Mouse (Mus musculus) embryo, embryonic 11 days (tissue): ENCODE measurements around the gene Agps.
A peak's percentile ranks its signal among the peaks of the same experiment; 100 is the strongest.
"Not testable (repeated sequence)": the region's sequence is repeated elsewhere in the genome, so short reads cannot be mapped to it uniquely, and the experiment has no call there.

Experiments
- DNase-seq: peaks from one replicate; pipeline ENCODE4 v3.0.0-alpha.2; 2015

Gene Agps

DNA sequence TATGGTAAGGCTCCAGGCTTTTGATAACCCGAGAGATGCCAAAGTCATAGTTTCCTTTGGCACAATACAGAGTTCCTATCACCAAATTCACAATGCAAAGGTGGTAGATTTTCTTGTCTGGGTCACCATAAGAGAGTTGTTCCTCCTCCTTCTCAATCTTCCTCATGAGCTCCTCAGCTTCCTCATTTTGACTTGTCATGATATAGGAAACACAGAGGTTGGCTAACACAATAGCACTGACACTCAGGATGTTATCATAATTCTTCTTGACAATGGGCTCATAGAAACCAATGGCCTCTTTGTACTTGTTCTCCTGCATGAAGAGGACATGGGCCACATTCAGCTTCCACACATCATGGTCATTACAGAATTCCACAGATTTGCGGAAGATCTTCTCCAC lies 104.7 kb downstream of the Agps start:
- DNase-seq = not testable (repeated sequence)

DNA sequence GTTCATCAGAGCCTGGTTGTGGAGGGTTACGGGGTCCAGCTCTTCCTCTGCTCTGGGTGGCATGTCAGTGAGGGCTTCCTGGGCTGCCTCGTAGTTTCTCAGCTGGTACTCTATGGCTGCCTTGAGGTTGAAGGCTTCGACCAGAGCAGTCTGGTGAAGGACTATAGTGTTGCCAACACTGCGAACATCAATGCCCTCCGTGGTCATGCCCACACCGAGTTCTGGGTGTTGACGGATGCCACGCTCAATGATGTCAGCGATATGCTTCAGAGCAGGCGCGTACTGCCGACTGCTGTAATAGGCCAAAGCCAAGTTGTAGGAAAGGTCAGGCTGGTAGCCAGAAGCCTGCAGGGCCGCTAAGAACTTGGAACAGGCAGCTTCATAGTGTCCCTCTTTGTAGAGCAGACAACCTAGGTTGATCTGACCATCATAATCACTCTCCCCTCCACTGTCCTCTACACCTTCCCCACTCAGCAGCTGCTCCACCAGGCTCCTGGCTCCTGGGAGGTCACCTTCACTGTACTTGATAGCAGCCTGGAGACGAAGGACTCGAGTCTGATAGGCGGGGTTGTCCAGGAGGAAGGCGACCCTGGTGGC lies 105.6 kb downstream of the Agps start:
- DNase-seq = not testable (repeated sequence)

DNA sequence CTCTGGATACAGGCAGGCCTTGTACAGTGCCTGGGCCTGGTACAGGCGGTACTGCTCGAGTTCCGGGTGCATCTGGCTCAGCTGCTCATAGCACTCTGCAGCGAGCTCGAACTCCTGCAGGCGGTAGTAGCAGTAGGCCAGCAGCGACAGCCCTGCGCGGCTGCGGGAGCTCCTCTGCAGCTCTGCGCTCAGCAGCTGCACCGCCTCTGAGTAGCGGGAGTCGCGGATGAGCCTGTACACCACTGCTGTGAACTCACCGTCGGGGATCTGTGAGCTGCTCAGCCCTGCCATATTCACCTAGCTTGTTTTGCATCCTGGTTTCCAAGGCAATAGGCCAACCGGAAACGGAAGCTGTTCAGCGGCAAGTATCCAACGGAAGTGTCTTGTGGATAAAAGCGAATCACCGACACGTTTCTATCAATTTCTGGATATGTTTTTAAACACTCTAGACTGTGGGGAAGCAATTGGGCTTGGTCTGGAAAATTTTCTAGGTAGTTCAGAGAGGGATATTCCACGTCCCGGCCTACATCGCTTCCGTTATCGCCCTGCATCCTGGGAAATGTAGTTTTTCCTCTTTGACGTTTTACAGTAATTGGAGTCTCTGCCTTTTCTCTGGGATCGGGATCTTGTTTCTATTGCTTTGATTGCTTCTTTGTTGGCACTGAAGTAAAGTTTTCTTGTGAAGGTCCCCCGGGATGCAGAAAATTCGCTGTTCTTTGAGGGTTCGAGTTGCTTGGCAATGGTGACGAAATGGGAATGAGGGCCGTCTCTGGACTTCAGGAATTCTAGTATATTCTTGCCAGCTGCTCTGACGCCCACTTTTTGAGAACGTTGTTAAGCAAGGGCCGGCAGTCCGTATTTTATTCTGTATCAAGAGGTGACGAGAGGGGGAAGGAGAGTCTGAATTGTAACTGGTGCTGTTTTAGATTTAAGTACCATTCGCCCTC lies 106.4 kb downstream of the Agps start, which contains the start of gene Ttc30b:
Gene Ttc30b, minus strand, starts transcription at position 469 of the 947 bp plus-strand sequence.
- peak; percentile 90 for DNase-seq

DNA sequence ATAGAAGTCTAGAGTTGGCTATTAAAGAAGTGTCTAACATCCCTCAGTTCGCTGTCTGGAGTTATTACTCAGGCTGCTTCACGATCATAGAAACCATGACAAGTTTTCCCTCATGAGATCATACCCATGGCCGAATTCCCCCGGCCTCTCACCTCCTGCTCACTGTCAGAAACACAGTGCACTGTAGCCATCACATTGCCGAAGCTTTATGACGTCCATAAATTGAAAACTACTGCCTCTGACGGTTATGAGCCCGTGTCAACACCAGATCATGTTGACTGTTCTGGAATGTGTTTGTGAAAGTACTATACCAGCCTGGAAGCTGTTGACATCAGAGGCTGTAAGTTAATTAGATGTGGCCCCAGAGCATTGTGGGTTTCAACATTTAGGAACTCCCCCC lies 118.7 kb downstream of the Agps start:
- DNase-seq = no peak

DNA sequence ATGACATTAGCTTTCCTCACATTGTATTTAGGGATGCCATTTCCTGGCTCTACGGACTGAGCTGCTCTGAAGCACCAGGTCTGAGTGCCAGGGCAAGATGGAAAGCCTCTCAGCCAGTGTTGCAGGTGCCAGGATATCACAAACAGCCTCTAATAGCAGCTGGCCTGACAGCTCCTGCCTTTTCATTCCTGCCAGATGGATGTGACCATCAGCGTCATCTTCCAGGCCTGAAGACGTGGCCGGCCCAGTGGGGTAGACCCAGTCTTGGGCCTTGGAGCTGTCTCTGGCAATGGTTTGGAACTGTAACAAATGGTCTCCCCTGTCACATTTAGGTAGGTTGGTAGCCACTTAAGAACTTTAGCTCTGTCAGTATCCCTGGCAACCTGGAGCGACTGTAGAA lies 121.3 kb downstream of the Agps start:
- no peak for DNase-seq

DNA sequence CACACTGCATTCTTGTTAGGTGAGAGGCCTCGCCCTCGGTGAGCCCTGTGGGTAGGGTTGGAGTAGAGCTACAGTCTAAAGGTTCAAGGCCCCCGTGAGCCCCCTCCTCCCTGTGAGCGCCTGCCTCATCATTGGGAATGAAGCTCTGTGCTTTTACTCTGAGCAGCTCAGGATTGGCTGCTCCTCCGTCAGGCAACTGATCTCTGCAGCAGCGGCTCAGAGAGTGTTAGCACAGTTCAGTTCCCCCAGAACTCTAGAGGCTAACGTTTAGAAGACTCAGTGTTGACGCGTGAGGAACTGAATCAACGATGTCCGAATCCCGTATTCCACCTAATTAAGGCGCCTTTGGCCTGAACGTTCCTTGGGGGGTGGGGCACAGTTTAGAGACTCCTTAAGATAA lies 123.7 kb downstream of the Agps start:
- no peak for DNase-seq

DNA sequence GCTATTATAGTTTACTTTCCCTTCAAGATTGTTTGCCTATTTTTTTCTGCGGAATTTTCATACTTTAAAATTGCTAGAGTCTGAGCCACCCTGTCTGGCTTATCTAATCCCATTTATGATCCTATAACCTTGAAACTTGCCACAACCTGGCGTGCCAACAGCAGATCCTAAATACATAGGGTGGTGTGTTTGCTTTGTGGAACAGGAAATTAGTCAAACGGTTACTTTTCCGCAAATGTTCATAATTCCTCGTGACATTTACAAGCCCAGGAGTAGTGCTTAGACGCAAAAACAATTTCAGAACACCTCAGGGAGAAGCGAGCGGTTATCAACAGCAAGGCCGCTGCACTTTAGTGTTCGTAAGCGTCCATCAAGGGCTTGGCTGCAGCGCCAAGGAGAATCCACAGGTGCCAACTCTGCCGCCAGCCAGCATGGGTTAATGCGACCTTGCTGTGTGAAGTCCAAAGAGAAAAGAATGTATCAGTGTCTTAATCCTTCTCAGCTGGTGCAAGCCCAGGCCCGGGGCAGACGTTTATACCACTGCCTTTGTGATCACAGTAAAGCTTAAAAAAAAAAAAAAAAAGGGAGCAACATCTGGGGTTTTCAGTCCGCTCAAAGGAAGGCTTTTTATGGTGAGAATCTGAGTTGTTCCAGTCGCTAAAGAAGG lies 127.3 kb downstream of the Agps start:
- peak; percentile 63 for DNase-seq

DNA sequence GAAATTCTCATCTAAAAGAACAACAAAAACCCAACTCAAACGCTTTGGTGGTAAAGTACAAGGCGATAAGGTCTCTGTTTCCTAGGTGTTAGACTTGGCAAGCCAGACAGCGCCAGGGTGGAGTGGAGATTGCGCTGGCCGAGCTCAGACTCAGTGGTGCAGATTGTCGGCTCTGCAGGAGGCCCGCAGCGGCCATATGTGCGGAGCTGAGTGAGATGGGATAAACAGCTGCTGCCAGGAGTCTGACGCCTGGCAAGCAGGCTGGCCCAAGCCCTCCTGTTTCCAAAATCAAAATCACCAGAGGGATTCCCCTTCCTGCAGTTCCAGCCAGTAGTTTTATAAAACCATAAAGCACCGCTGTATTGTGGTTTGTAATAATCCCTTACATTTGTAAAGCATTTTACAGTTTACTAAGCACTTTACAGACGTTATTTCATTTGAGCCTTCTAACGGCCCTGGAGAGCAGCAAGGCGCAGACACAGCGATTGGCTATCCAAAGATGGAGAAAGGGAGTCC lies 127.9 kb downstream of the Agps start:
- peak; percentile 72 for DNase-seq

DNA sequence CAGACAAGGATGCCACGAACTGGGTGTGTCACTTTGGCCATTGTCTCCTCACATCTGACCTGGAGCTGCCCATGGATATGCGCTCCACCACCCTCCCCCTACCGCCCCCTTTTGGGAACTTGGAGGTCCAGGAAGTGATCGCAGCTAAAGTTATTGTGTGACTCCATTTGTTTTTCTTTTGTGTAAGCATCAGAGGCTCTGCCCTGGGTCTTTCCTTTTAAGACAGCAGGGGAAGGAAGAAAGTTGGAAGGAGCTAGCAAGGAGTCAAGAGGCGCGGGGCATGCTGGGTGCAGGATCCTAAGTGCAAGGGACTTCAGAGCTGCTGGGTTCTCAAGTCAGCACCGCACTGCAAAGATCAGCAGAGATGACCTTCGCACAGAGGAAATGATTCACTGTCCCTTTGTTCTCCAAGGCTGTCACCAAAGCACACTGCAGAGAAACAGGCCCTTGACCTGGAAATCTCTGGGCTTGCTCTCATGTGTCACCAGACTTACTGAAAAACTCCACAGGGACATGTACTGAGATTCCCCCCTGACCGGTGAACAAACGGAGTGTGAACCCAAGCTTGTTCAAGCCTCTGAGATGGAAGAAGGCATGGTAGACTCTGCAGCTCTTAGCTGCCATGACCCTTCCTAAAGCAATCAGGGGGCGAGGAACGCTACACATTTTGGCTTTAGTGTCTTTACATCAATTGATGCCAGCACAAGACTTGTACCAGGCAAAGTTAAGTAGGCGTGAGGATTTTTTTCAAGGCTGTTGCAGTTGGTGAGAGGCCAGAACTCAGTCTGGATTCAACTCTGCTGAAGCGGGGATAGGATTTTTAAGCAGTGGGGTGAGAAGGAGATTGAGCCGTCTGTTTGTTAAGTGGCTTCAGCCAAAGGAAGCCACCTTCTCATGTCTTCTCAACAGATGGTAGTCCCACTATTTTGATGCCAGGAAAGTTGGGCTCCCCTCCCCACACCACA lies 128.7 kb downstream of the Agps start:
- peak; percentile 56 for DNase-seq

DNA sequence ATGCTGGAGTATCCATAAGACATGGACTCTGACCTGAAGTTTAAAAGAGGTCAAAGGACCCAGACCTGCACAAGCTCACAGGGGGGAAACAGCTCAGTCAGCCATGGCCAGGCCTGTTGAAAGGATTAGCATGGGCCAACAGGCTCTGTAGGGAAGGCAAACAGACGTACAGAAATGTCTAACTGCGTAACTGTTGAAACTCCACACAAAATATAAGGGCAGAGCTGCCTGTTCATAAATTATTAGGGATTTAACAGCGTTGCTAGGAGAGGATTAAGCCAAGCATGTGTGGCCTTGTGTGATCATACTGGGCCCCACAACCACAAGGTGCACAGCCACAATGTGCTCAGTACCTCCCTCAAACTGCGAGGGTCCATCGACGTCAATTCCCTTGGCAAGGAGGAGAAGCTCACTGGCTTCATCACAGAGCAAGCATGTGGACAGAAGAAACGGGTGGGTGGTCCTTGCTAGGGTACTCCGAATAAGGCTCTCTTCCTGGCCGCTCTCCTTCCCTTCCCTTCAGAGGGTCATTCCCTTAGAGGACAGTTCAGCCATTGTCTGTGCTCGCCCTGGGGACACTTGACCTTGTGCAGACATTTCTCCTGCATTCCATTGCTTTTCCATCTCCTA lies 131.3 kb downstream of the Agps start:
- DNase-seq = no peak

DNA sequence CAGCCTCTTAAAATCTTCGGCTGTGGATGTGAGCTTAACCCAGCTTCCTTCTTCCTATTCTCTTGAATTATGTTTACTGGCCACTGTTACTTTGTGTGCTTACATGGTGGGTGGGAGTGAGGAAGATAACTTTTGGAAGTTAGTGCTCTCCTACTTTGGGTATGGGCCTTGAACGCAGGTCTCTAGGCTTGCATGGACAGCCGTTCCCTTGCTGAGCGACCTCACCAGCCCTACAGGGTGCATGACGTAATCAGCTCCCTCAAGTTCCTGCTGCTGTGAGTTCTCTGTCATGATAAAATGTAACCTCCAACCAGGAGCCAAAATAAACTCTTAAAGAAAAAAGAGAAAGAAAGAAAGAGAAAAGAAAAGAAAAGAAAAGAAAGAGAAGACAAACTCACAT lies 132.1 kb downstream of the Agps start:
- no peak for DNase-seq

DNA sequence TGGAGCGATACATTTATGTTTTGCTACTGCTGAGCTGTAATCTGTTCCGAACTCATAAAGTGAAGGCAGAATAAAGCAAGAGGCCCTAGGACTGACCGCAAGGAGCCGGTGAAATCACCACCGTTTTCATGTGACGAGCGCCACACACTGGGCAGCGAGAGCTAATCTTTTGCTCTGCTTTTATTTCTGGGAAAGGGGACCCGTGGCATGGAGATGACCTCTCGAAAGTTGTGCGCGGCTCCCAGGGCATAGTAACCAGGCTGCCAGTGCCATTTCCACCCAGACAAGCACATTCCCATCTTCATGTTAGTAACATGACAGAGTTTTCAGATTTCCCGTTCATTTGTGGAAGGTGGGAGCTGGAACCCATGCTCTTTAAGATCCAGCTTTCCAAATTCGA lies 132.5 kb downstream of the Agps start:
- DNase-seq = peak; percentile 86

DNA sequence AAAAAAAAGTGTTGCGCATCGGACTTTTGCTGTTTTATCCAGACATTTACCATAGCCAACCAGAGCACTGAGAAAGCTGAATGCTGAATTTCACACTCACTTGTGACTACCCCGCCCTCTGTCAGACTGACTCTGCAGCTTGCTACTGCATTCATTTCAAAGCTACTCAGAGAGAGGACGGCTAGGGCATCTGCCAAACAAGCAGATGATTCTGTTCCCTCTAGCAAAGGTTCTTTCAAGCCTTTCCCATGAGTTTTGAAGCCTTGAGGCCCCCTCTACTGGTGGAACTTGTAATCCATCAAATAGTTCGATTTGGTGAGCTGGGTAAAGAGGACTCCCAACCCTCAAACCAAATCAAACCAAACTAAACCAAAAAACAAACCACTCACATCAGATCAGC lies 133.0 kb downstream of the Agps start:
- DNase-seq = peak; percentile 84

DNA sequence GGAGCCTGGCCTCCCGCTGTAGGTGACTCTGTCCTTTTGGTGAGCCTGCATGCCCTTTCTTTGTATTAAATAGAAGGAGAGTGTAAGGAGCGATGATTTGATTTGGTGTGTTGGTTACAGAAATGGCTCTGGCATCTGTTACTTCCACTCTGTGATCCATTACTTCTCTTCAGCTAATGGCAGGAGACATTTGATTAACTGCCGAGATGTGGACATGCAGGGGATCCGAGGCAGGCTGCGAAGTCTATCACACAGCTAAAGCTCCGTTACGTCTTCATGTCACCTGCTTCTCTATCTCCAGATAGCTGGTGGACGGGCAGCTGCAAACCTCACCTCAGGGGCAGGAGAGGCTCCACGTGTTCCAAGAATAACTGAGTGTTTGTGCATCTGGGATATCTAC lies 142.2 kb downstream of the Agps start:
- no peak for DNase-seq

DNA sequence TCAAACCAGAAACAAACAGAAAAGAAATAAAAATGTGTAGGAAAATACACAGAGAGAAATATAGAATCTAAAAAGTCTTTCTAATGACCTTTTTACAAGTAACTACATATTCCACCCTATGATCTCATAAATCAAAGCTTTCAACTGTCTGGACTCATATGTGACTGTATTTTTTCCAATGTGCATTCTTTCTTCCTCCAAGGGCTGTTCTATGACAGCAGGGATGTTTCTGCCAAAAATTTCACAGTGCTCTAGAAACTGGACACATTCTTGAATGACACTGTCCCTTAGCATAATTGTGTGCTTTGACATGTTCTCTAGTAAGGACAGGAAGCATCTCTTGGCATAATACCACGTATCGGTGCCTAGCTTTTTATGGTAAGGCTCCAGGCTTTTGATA lies 144.1 kb downstream of the Agps start:
- DNase-seq = not testable (repeated sequence)

DNA sequence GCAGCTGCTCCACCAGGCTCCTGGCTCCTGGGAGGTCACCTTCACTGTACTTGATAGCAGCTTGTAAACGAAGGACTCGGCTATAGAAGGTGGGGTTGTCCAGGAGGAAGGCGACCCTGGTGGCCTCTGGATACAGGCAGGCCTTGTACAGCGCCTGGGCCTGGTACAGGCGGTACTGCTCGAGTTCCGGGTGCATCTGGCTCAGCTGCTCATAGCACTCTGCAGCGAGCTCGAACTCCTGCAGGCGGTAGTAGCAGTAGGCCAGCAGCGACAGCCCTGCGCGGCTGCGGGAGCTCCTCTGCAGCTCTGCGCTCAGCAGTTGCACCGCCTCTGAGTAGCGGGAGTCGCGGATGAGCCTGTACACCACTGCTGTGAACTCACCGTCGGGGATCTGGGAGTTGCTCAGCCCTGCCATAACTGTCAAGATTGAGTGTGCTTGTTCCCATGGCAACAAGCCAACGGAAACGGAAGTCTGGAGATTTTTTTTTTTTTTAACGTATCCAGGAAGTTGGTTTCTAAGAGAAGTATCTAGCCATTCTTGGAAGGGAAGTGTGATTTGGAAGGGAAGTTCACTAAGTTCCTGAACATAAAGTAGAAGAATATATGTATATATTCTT lies 145.9 kb downstream of the Agps start, which contains the start of gene Ttc30a2:
Gene Ttc30a2, minus strand, starts transcription at position 419 of the 617 bp plus-strand sequence.
- DNase-seq = peak; percentile 69
